Mouse (Mus musculus): ENCODE measurements around the gene Krt1. TPM values are rescaled to one million over a fixed set of nuclear protein-coding genes. Genes with fewer than 3 reads are reported as not detected.
A peak's percentile ranks its signal among the peaks of the same experiment; 100 is the strongest.

Krt1 gene
- polyA plus RNA-seq (2016; fragmentation: Nextera tagmentation; extraction: Ambion mirVana), result 4.2 and 4.4 TPM in 2 replicates

DNA sequence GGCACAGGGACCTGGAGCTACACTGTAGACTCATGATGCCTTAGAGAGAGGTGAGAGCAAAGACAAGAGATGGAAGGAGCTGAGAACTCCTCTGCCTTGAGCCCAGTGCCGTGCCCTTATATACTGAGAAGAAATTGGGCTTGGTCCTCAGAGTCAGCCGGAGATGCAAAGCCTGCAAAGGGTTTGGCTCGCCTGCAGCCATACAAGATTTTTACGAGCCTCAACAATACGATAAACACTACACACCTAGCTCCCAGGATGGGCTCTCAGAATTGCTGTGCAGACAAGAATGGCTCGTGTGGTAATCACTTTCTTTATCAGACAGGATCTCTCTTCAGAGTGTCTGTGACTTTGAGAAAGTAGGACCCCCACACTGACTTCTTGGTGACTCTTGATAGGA, at the start of gene Krt1:
Krt1 (minus strand) TSS at position 101 of the 400 bp plus-strand sequence.
- Histone ChIP-seq H3K4me2 (replicated peaks) (no peak within 1 kb of the TSS), H3K27ac (no peak within 1 kb of the TSS), H3K9me3 (replicated peaks) (no peaks in the 10 kb centered on the region), H3K4me3 (no peak within 1 kb of the TSS), H3K4me1 (peaks cover 9% of the 10 kb centered on the region), H3K27me3 (peaks cover 33% of the 10 kb centered on the region), H3K36me3 (no peaks in the 10 kb centered on the region), H3K9ac (no peak within 1 kb of the TSS)
- no peak for ATAC-seq (ENCODE audit: low FRiP score)
- WGBS, result 92% methylated on average over 6 of the region's 6 CpGs

DNA sequence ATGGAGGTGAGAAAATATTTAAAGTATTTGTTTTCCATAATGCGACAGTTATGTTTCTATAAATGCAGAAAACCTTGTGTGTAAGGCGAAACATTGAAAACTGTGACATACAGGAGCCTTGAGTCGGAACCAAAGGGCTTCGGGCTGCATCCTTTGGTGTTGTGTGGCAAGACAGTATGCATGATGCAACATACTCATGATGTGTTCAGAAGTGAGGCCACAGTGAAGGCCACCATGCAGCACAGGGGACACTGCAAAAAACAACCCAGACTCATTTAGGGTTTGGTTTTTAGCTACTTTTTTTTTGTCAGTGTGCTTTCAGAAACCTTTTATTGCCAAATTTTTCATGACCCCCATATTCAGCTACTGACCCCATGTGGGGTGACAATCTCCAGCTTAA, 44.6 kb upstream of the Krt1 start:
- Histone ChIP-seq H3K36me3 (no peaks in the 10 kb centered on the region), H3K4me2 (replicated peaks) (no peak overlapping the region), H3K4me3 (no peak overlapping the region), H3K9me3 (replicated peaks) (no peaks in the 10 kb centered on the region), H3K27ac (no peak overlapping the region), H3K4me1 (no peaks in the 10 kb centered on the region), H3K9ac (no peak overlapping the region), H3K27me3 (no peaks in the 10 kb centered on the region)
- WGBS, result 91% methylated on average over 4 of the region's 4 CpGs
- ATAC-seq (ENCODE audit: low FRiP score), result no peak

DNA sequence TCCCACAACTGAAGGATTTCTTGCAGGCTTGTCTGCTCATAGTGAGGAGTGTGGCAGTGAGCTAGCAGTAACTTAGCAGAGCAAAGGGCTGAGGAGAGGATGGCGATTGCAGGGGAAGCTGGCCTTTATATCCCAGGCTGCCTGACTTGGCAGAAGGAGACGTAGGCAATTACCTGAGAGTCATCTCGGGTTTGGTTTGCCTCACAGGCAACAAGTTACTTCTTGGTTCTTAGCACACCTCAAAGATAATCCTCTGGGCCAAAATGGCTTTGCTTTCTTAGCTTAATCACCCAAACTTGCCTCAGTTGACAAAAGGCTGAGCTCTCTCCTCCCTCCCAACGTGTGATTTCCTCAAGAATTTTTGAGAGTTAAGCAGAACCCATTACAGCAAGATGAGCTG, 42.2 kb upstream of the Krt1 start, which contains the start of gene Krt76:
Krt76 (minus strand) TSS at position 101 of the 400 bp plus-strand sequence.
- no peak within 1 kb of the TSS for H3K4me2 ChIP-seq (replicated peaks)
- WGBS, result 69% methylated on average over 4 of the region's 4 CpGs

DNA sequence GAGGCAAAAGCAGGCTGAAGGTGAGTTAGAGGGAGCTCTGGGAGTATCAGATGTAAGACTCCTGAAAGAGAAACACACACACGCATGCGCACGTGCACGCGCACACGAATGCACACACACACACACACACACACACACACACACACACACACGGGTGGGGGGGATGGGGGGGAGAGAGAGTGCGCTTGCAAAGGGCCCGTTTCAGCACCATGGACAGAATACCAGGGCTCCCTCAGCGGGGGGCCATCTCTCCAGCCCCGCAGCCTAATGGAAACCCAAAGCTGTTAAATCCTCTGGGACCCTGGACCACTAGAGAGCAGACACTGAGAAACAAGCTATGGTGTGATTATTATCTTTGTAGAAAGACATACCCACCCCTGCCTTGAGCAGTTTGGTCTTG, 29.2 kb upstream of the Krt1 start:
- H3K4me2 ChIP-seq (replicated peaks), result 0 out of 2 replicates have a peak overlapping the region, but pooled peaks have one; percentile 6

More for the DNA sequence above, 42.2 kb upstream of the Krt1 start, which contains the start of gene Krt76:
- ATAC-seq (ENCODE audit: low FRiP score), result no peak
- Histone ChIP-seq H3K4me1 (no peaks in the 10 kb centered on the region), H3K27ac (no peak within 1 kb of the TSS), H3K4me3 (no peak within 1 kb of the TSS), H3K36me3 (no peaks in the 10 kb centered on the region), H3K9ac (no peak within 1 kb of the TSS), H3K27me3 (no peaks in the 10 kb centered on the region), H3K9me3 (replicated peaks) (no peaks in the 10 kb centered on the region)

DNA sequence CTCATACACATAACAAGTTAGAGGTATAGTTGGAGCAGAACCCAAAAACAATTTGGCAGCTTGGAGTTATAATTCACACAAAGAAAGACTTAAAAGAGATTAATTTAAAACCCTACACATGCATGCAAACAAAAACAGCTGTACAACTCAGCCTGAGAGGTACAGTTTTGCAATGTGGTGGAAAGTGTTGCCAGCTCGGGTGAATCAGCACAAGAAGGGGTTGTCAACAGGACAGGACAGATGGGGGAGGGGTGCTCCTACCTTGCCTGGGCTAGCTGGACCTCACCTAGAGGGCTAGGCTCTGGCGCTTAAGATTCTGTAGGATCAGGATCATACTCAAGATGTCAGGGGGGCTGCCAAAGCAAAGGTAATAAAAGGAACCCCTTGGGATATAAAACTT, 27.4 kb upstream of the Krt1 start:
- no peak for ATAC-seq (ENCODE audit: low FRiP score)
- WGBS, result 65% methylated on average over 2 of the region's 2 CpGs
- Histone ChIP-seq H3K27me3 (no peaks in the 10 kb centered on the region), H3K9ac (no peak overlapping the region), H3K27ac (no peak overlapping the region), H3K4me1 (no peaks in the 10 kb centered on the region), H3K36me3 (no peaks in the 10 kb centered on the region), H3K9me3 (replicated peaks) (no peaks in the 10 kb centered on the region), H3K4me3 (no peak overlapping the region), H3K4me2 (replicated peaks) (no peak overlapping the region)

More for the DNA sequence above, 29.2 kb upstream of the Krt1 start:
- Histone ChIP-seq H3K36me3 (no peaks in the 10 kb centered on the region), H3K4me1 (no peaks in the 10 kb centered on the region), H3K4me3 (no peak overlapping the region), H3K9me3 (replicated peaks) (no peaks in the 10 kb centered on the region), H3K9ac (no peak overlapping the region), H3K27ac (no peak overlapping the region), H3K27me3 (no peaks in the 10 kb centered on the region)
- 11% methylated on average over 7 of the region's 11 CpGs for WGBS
- ATAC-seq (ENCODE audit: low FRiP score), result no peak

DNA sequence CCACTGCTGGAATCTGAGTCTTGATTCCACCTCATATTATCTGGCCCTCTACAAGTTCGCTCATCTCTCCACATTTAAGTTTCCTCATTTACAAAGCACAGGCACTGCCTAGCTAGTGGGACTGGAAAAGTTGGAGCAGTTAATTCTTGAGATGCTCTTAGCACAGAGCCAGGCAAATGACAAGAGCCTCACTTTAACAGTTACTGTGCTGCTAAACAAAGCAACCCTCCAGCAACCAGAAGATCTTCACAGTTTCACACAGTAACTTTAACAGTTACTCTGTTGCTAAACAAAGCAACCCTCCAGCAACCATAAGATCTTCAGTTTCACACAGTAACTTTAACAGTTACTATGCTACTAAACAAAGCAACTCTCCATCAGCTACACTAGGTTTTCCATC, 23.8 kb upstream of the Krt1 start:
- no peaks in the 10 kb centered on the region for H3K36me3 ChIP-seq
- H3K27me3 ChIP-seq, result 0 out of 2 replicates have a peak, but pooled peaks cover 5% of the 10 kb centered on the region
- H3K4me2 ChIP-seq (replicated peaks), result no peak overlapping the region
- no peak for ATAC-seq (ENCODE audit: low FRiP score)
- H3K4me3 ChIP-seq, result no peak overlapping the region
- no peaks in the 10 kb centered on the region for H3K4me1 ChIP-seq
- H3K9ac ChIP-seq, result no peak overlapping the region
- WGBS, result 79% methylated on average over 1 of the region's 1 CpGs
- no peaks in the 10 kb centered on the region for H3K9me3 ChIP-seq (replicated peaks)
- H3K27ac ChIP-seq, result no peak overlapping the region

DNA sequence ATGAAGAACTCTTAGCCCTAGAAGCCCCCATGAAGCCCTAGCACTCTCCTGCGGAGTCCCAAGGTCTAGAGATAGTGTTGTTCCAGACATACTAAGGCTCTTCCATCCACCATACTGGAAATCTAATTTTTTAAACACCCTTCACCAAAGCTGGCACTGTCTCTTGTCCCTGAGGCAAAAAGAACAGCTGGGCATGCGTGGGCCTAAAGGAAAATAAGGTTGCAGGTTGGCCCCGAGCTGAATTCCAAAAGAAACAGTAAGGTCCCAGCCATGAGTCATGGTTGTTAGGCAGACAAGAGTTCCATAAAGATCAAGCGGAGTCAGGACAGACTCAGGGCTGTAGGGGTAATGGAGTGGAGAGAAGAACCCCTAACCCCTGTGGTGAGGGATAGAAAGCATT, 22.6 kb upstream of the Krt1 start:
- Histone ChIP-seq H3K9me3 (replicated peaks) (no peaks in the 10 kb centered on the region), H3K27ac (no peak overlapping the region), H3K36me3 (no peaks in the 10 kb centered on the region), H3K9ac (no peak overlapping the region), H3K27me3 (peaks cover 6% of the 10 kb centered on the region; the same call in 1 of the 2 replicates), H3K4me2 (replicated peaks) (no peak overlapping the region), H3K4me3 (no peak overlapping the region), H3K4me1 (no peaks in the 10 kb centered on the region)
- ATAC-seq (ENCODE audit: low FRiP score), result no peak
- 51% methylated on average over 4 of the region's 4 CpGs for WGBS

DNA sequence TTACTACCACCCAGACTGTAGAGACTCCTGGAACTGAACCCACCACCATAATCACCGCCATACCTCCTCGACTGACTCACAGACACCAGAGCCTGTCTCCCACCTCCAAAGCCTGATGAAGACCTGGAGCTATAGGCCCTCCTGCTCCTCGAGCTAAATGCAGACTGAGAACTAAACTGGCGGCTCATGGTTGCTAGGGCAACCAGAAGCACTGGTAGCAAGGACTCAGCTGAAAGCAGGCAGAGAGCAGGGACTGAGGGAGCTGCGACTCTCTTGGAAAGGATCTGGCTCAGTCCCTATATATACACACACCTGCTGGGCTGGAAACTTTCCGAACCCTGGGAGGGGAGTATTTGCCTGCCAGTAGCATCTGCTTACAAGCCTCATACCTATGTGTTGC, 18.8 kb upstream of the Krt1 start, which contains the start of gene Krt77:
Krt77 (minus strand) TSS at position 275 of the 400 bp plus-strand sequence.
- no peak for ATAC-seq (ENCODE audit: low FRiP score)
- Histone ChIP-seq H3K9me3 (replicated peaks) (no peaks in the 10 kb centered on the region), H3K27me3 (peaks cover 6% of the 10 kb centered on the region; the same call in 1 of the 2 replicates), H3K4me3 (no peak within 1 kb of the TSS), H3K4me2 (replicated peaks) (no peak within 1 kb of the TSS), H3K36me3 (no peaks in the 10 kb centered on the region), H3K9ac (no peak within 1 kb of the TSS), H3K27ac (no peak within 1 kb of the TSS), H3K4me1 (no peaks in the 10 kb centered on the region)
- 41% methylated on average over 6 of the region's 6 CpGs for WGBS

DNA sequence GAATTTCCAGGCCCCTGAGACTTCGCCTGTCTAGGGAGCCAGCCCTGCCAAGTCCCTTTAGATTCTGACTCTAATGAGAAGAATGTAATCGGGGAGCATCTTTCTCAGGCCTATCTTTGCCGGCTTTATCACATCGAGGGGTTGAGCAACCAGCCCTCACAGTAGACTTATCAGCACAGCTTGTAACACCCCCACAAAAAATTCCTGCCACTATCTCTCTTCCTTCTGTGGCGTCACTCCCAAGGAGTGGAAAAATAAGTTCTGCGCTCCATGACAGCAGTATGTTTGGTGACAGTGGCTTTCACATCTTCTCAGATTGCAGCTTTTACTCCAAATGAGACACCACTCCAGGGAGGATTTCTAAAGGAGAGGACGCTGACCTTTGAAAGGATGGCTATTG, 16.2 kb upstream of the Krt1 start:
- Histone ChIP-seq H3K9me3 (replicated peaks) (no peaks in the 10 kb centered on the region), H3K36me3 (no peaks in the 10 kb centered on the region), H3K27me3 (peaks cover 8% of the 10 kb centered on the region; the same call in 1 of the 2 replicates), H3K27ac (no peak overlapping the region), H3K9ac (no peak overlapping the region), H3K4me3 (no peak overlapping the region), H3K4me1 (no peaks in the 10 kb centered on the region), H3K4me2 (replicated peaks) (no peak overlapping the region)
- ATAC-seq (ENCODE audit: low FRiP score), result no peak
- WGBS, result 85% methylated on average over 7 of the region's 7 CpGs

DNA sequence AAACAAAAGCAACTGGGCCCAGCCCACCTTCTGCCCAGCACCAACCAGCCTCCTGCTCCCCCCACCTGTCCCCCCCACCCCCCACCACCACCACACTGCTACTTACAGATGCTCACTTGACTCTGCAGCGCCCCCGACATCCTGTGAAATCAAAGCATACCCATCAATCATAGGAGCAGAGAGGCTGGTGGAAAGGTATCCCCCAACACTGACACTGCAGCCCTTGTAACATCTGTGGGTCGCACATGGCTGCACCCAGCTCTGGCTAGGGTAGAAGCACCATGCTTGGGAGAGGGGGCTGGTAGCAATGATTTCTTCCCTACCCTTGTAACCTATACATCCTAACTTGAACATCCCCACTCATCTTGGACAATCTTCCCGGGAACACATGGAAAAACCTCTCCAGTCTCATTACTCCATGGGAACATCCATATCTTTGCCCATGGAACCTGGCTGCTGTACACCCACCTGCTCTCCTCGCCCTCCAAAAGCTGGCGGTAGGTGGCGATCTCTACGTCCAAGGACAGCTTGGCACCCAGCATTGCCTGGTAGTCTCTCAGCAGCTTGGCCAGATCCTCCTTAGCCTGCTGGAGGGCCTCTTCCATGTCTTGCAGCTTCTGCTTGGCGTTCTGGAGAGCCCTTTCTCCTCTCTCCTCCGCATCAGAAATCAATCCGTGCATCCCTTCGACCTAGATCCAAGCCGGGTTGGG, 10.0 kb upstream of the Krt1 start:
- Histone ChIP-seq H3K4me2 (replicated peaks) (peak overlapping the region; percentile 78), H3K4me3 (peak overlapping the region; percentile 41; the same call in 1 of the 2 replicates), H3K9me3 (replicated peaks) (no peaks in the 10 kb centered on the region), H3K36me3 (no peaks in the 10 kb centered on the region), H3K9ac (no peak overlapping the region), H3K4me1 (peaks cover 18% of the 10 kb centered on the region), H3K27me3 (peaks cover 53% of the 10 kb centered on the region), H3K27ac (no peak overlapping the region)
- 55% methylated on average over 13 of the region's 13 CpGs for WGBS
- ATAC-seq (ENCODE audit: low FRiP score), result peak; percentile 22; the same call in 1 of the 2 replicates

DNA sequence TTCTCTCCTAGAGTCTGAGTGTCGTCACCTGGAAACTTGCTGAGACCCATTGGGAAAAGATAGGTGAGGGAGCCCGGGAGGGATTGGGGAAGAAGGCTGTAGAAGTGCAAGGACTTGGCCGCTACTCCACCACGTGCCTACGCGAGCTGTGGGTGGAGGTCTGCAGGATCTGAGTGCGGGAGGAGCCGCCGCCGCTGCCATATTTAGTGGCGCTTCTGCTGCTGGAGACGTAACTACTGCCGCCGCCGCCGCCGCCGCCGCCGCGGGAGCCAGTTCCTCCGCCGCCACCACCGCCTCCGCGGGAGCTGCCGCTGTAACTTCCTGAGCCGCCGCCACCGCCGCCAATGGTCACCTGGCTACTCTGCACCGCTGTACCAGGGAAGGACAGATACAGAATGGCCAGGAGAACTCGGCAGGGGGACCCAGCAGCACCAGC, 9.2 kb upstream of the Krt1 start:
- 0 out of 2 replicates have a peak, but pooled peaks have one; percentile 26 for ATAC-seq (ENCODE audit: low FRiP score)

DNA sequence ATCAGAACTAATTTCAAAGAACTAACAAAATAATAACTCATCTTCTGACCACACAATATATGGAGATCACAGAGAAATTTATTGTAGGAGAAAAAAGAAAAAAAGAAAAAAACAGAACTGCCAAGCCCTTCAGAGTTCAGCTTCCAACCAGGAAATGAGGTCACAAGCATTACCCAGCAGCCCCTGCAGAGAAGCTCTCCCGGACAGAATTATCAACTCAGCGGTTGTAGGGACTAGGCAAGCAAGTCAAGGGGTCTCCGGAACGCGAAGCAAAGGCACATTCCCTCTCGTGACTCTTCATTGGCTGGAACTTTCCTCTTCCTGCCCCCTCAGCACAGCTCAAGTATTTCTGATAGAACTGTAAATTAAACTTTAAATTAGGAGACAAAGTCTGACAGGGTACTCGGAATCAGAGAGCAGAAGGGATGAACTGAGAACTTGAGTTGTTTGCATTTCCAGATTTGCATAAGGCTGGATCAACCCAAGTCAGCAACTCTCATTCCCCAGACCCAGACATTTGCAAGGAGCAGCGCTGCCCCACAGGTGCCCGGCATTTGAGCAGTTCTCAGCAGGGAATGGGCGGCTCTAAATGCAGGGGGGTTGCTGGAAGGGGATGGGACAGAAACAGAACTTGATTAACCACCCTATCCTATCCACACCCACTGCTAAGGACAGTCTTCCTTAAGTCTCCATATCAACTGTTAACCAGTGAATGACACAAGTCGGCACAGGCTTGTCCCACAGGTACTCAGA, 8.3 kb upstream of the Krt1 start:
- Histone ChIP-seq H3K27ac (no peak overlapping the region), H3K4me3 (no peak overlapping the region), H3K9ac (no peak overlapping the region), H3K27me3 (peaks cover 66% of the 10 kb centered on the region), H3K36me3 (no peaks in the 10 kb centered on the region), H3K4me2 (replicated peaks) (peak overlapping the region; percentile 78), H3K9me3 (replicated peaks) (no peaks in the 10 kb centered on the region), H3K4me1 (peaks cover 23% of the 10 kb centered on the region)
- WGBS, result 6% methylated on average over 11 of the region's 11 CpGs
- 0 out of 2 replicates have a peak, but pooled peaks have one; percentile 13 for ATAC-seq (ENCODE audit: low FRiP score)

More for the DNA sequence above, 9.2 kb upstream of the Krt1 start:
- peaks cover 59% of the 10 kb centered on the region for H3K27me3 ChIP-seq
- 1% methylated on average over 31 of the region's 33 CpGs for WGBS
- H3K4me1 ChIP-seq, result peaks cover 23% of the 10 kb centered on the region
- H3K27ac ChIP-seq, result no peak overlapping the region
- H3K36me3 ChIP-seq, result no peaks in the 10 kb centered on the region
- no peaks in the 10 kb centered on the region for H3K9me3 ChIP-seq (replicated peaks)
- peak overlapping the region; percentile 63 for H3K9ac ChIP-seq
- peak overlapping the region; percentile 41 for H3K4me3 ChIP-seq
- peak overlapping the region; percentile 78 for H3K4me2 ChIP-seq (replicated peaks)
